ENCODE assay signal across 8 mouse cellular contexts in genomic region chr5:120612822-120613604, GRCm38 (mm10). TPM values are rescaled to one million over a fixed set of nuclear protein-coding genes. Genes with fewer than 3 reads are reported as not detected.
DNase-seq lines count a peak whose midpoint lies in the region; ATAC-seq lines count a peak whose summit lies in the region.

No protein-coding gene starts in this region.

- peak; percentile 95 for ATAC-seq in hindbrain, embryonic 11.5 days (ENCODE audit: low FRiP score)

- H3K4me3 ChIP-seq in hindbrain, embryonic 11.5 days (ENCODE audit: low read depth, low read length) = peak overlapping the region; percentile 68

- peaks cover 9% of the 10 kb centered on the region for H3K4me1 ChIP-seq in hindbrain, embryonic 11.5 days (replicated peaks; ENCODE audit: control insufficient read depth, insufficient read depth, low read length)

- H3K9ac ChIP-seq in hindbrain, embryonic 11.5 days (ENCODE audit: low read depth, low read length) = peak overlapping the region; percentile 69

- H3K9me3 ChIP-seq in hindbrain, embryonic 11.5 days (ENCODE audit: control insufficient read depth, low read length) = no peaks in the 10 kb centered on the region

- under 1% methylated on average over 69 of the region's 69 CpGs for WGBS in hindbrain, embryonic 11.5 days

- peak; percentile 100 for DNase-seq in Muller cell, postnatal 12 days (ENCODE audit: inconsistent ontology term)
- DNase-seq in cerebellum, adult 9-11 months = peak; percentile 100
- peak; percentile 100 for DNase-seq in frontal cortex, adult 2 months (ENCODE audit: extremely low spot score in 1 of 2, low spot score in 1 of 2)
- peak; percentile 100 for DNase-seq in hindbrain, embryonic 11.5 days (ENCODE audit: low spot score)
- DNase-seq in layer of hippocampus, postnatal 10 days (ENCODE audit: low spot score in 2 of 2) = peak; percentile 99 to 100
- peak; percentile 100 for DNase-seq in lung, postnatal 10 days
- DNase-seq in ovary, postnatal 36 days (ENCODE audit: low spot score) = peak; percentile 100
- peak; percentile 100 for DNase-seq in thymus, postnatal 25 days

- H3K36me3 ChIP-seq in hindbrain, embryonic 11.5 days (ENCODE audit: control insufficient read depth, insufficient read depth, low read length) = no peaks in the 10 kb centered on the region; the same call in 1 of the 2 replicates

- H3K27ac ChIP-seq in hindbrain, embryonic 11.5 days (ENCODE audit: low read depth, low read length) = peak overlapping the region; percentile 64

- H3K4me2 ChIP-seq in hindbrain, embryonic 11.5 days (replicated peaks; ENCODE audit: low read depth, low read length) = peak overlapping the region; percentile 93

- no peaks in the 10 kb centered on the region for H3K27me3 ChIP-seq in hindbrain, embryonic 11.5 days (ENCODE audit: control insufficient read depth, insufficient read depth, low read length)

RNA-seq across cellular contexts. Expression of gene Ddx54, which starts 0.5 kb away (rescaled TPM):
- polyA plus RNA-seq in frontal cortex, adult 2 months (2012; rRNA removed) = 28.2 and 31.2 TPM in 2 replicates
- 25.9 and 32.4 TPM in 2 replicates for polyA plus RNA-seq in hindbrain, embryonic 11.5 days (2014; fragmentation: Nextera tagmentation; extraction: Ambion mirVana)
- total RNA-seq in layer of hippocampus, postnatal 10 days (2021) = 10 to 100 TPM; 45.0 to 45.1 TPM

RNA-seq across cellular contexts. Expression of gene Rita1, which starts 0.6 kb away (rescaled TPM):
- 34.8 and 36.4 TPM in 2 replicates for polyA plus RNA-seq in frontal cortex, adult 2 months (2012; rRNA removed)
- 9.3 and 10.5 TPM in 2 replicates for polyA plus RNA-seq in hindbrain, embryonic 11.5 days (2014; fragmentation: Nextera tagmentation; extraction: Ambion mirVana)
- total RNA-seq in layer of hippocampus, postnatal 10 days (2021) = 10 to 100 TPM; 24.1 to 27.3 TPM

RNA-seq across cellular contexts. Expression of gene Cfap73, which starts 21.0 kb away (rescaled TPM):
- 0.10 TPM in 1 of 2 replicates, not detected in the other for polyA plus RNA-seq in frontal cortex, adult 2 months (2012; rRNA removed)
- 0.54 and 0.82 TPM in 2 replicates for polyA plus RNA-seq in hindbrain, embryonic 11.5 days (2014; fragmentation: Nextera tagmentation; extraction: Ambion mirVana)
- under 1 TPM; 0.76 to 0.80 TPM for total RNA-seq in layer of hippocampus, postnatal 10 days (2021)

RNA-seq across cellular contexts. Expression of gene Iqcd, which starts 24.2 kb away (rescaled TPM):
- polyA plus RNA-seq in frontal cortex, adult 2 months (2012; rRNA removed) = 1.9 and 2.1 TPM in 2 replicates
- 1.1 and 1.4 TPM in 2 replicates for polyA plus RNA-seq in hindbrain, embryonic 11.5 days (2014; fragmentation: Nextera tagmentation; extraction: Ambion mirVana)
- 1 to 10 TPM in 1 of 2 experiments, under 1 TPM in 1; 0.91 to 1.2 TPM for total RNA-seq in layer of hippocampus, postnatal 10 days (2021)

RNA-seq across cellular contexts. Expression of gene Tpcn1, which starts 24.5 kb away (rescaled TPM):
- polyA plus RNA-seq in frontal cortex, adult 2 months (2012; rRNA removed) = 37.9 and 39.9 TPM in 2 replicates
- 12.5 and 15.6 TPM in 2 replicates for polyA plus RNA-seq in hindbrain, embryonic 11.5 days (2014; fragmentation: Nextera tagmentation; extraction: Ambion mirVana)
- 10 to 100 TPM; 44.1 to 47.4 TPM for total RNA-seq in layer of hippocampus, postnatal 10 days (2021)

Comparison
In these comparisons a context has a peak if more than half of its experiments do, and no peak if none do; other contexts are left out.
1. Peak in every context shown above with its lines: DNase-seq, ATAC-seq, H3K4me3 ChIP-seq and H3K27ac ChIP-seq.